Mouse (Mus musculus) inflammation-experienced regulatory T-cells, adult 6 months (primary cell): ENCODE results near the gene Spryd3. TPM values are rescaled to one million over a fixed set of nuclear protein-coding genes. Genes with fewer than 3 reads are reported as not detected.
A peak's percentile ranks its signal among the peaks of the same experiment; 100 is the strongest.

Experiments used
- ATAC-seq: one replicate; pipeline ENCODE4 v1.8.0; 2017
- polyA plus RNA-seq, 3 experiments: library from polyadenylated mRNA; unstranded; fragments of 100-300 nt; shearing (Covaris generic); gene quantifications; one replicate each; pipeline ENCODE4 v1.2.1; 2017

Spryd3 gene
- polyA plus RNA-seq, 3 experiments from 2014 or later = 32.1 to 44.8 (median 33.6) TPM

GRCm38 (mm10) chr15:102146882-102147281, 10.8 kb upstream of the Spryd3 start:
- ATAC-seq = peak; percentile 51

GRCm38 (mm10) chr15:102146089-102146488, 10.1 kb upstream of the Spryd3 start:
- no peak for ATAC-seq

- no peak for ATAC-seq
Measured at GRCm38 (mm10) chr15:102145330-102145729, 9.3 kb upstream of the Spryd3 start.

- no peak for ATAC-seq
Measured at GRCm38 (mm10) chr15:102144726-102145125, 8.7 kb upstream of the Spryd3 start.

- ATAC-seq = no peak
Measured at GRCm38 (mm10) chr15:102144274-102144711, 8.3 kb upstream of the Spryd3 start, which contains the start of gene Igfbp6. Igfbp6 (plus strand) TSS chr15:102144362.

- no peak for ATAC-seq
Measured at GRCm38 (mm10) chr15:102142914-102143912, 7.2 kb upstream of the Spryd3 start.

GRCm38 (mm10) chr15:102141120-102141519, 5.1 kb upstream of the Spryd3 start:
- no peak for ATAC-seq

GRCm38 (mm10) chr15:102135522-102136128, 409 bp downstream of the Spryd3 start:
- ATAC-seq = peak; percentile 9

- ATAC-seq = no peak
Measured at GRCm38 (mm10) chr15:102134709-102135108, 1.3 kb downstream of the Spryd3 start.

- no peak for ATAC-seq
Measured at GRCm38 (mm10) chr15:102133314-102133713, 2.7 kb downstream of the Spryd3 start.

GRCm38 (mm10) chr15:102126303-102126702, 9.7 kb downstream of the Spryd3 start:
- ATAC-seq = no peak

- no peak for ATAC-seq
Measured at GRCm38 (mm10) chr15:102120530-102120929, 15.5 kb downstream of the Spryd3 start.

GRCm38 (mm10) chr15:102119831-102120170, 16.2 kb downstream of the Spryd3 start:
- ATAC-seq = no peak

- no peak for ATAC-seq
Measured at GRCm38 (mm10) chr15:102119121-102119830, 16.8 kb downstream of the Spryd3 start.

- ATAC-seq = no peak
Measured at GRCm38 (mm10) chr15:102118591-102118990, 17.4 kb downstream of the Spryd3 start.

- ATAC-seq = no peak
Measured at GRCm38 (mm10) chr15:102117461-102118443, 18.3 kb downstream of the Spryd3 start.

- no peak for ATAC-seq
Measured at GRCm38 (mm10) chr15:102116753-102117415, 19.1 kb downstream of the Spryd3 start.

GRCm38 (mm10) chr15:102115731-102116231, 20.3 kb downstream of the Spryd3 start:
- peak; percentile 95 for ATAC-seq

GRCm38 (mm10) chr15:102114651-102115260, 21.3 kb downstream of the Spryd3 start:
- no peak for ATAC-seq

GRCm38 (mm10) chr15:102113674-102114073, 22.4 kb downstream of the Spryd3 start:
- ATAC-seq = no peak
